In genomic region chr5:22542676-22543075, GRCm38 (mm10) we compare ENCODE assay signal across 22 mouse cellular contexts. TPM values are rescaled to one million over a fixed set of nuclear protein-coding genes. Genes with fewer than 3 reads are reported as not detected.
DNase-seq lines count a peak whose midpoint lies in the region; ATAC-seq and TF ChIP-seq lines count a peak whose summit lies in the region.
"Had no signal": no experiment of that assay in that cellular context is flagged by ENCODE, and none has a peak within 500 bp of the region (broad histone marks: within the 10 kb centered on the region; RNA-seq: fewer than 3 reads in every experiment).

No protein-coding gene starts in this region.

- H3K4me3 ChIP-seq in CH12.LX (replicated peaks in 1 of 3; ENCODE audit: low read depth in 2 of 3, low read length in 2 of 3, poor library complexity in 1 of 3) = no peak overlapping the region
- no peak overlapping the region for H3K4me3 ChIP-seq in heart, embryonic 10.5 days
- no peak overlapping the region for H3K4me3 ChIP-seq in midbrain, embryonic 13.5 days (replicated peaks)

- TF ChIP-seq POLR2A in CH12.LX (IDR thresholded peaks at IDR 0.05; ENCODE audit: low read depth, low read length) = no peak

- H3K36me3 ChIP-seq in CH12.LX (replicated peaks in 1 of 2; ENCODE audit: control insufficient read depth in 1 of 2, insufficient read depth in 1 of 2, low read length in 1 of 2) = peaks cover 44 to 75% of the 10 kb centered on the region in 2 experiments
- H3K36me3 ChIP-seq in heart, embryonic 10.5 days = peaks cover 75% of the 10 kb centered on the region
- H3K36me3 ChIP-seq in midbrain, embryonic 13.5 days = peaks cover 58% of the 10 kb centered on the region

- peak; percentile 3 for DNase-seq in 3T3-L1 (ENCODE audit: low read depth, low spot score)
- peak; percentile 15 for DNase-seq in 416B (ENCODE audit: low read depth)
- peak; percentile 45 for DNase-seq in CH12.LX (ENCODE audit: extremely low read depth)
- DNase-seq in heart, embryonic 10.5 days (ENCODE audit: low spot score) = no peak
- DNase-seq: adrenal gland, adult 2 months; adrenal gland, adult 8-10 months; adrenal gland, postnatal 10 days; adrenal gland, postnatal 14 days; adrenal gland, postnatal 25 days; adrenal gland, postnatal 36 days; B cell, adult 2 months; cerebellum, adult 11 months; cerebellum, adult 11-12 months; cerebellum, adult 18-20 months; cerebellum, adult 2 months; cerebellum, adult 8-10 months; cerebellum, adult 9-10 months had no signal

- H3K4me1 ChIP-seq in CH12.LX (ENCODE audit: control insufficient read depth in 1 of 2, insufficient read depth in 2 of 2) = peaks cover 2 to 54% of the 10 kb centered on the region in 2 experiments; a peak in 3 of 4 replicates
- no peaks in the 10 kb centered on the region for H3K4me1 ChIP-seq in heart, embryonic 10.5 days
- H3K4me1 ChIP-seq in midbrain, embryonic 13.5 days (replicated peaks) = no peaks in the 10 kb centered on the region

- 92% methylated on average over 2 of the region's 2 CpGs for WGBS in heart, embryonic 10.5 days
- 96% methylated on average over 2 of the region's 2 CpGs for WGBS in midbrain, embryonic 13.5 days

- H3K4me2 ChIP-seq in CH12.LX (ENCODE audit: insufficient read depth, low read depth, poor library complexity, severe bottlenecking) = no peak overlapping the region
- no peak overlapping the region for H3K4me2 ChIP-seq in midbrain, embryonic 13.5 days (replicated peaks)

- dilution Hi-C loops in CH12.LX (cut with MboI; ENCODE audit: extremely low pct_ligation_motif_present, extremely low pct_unique_long_range_greater_than_20kb, low sequenced_read_pairs) = no loop called here

- no peak overlapping the region for H3K9ac ChIP-seq in CH12.LX (ENCODE audit: insufficient read depth, low read depth)
- no peak overlapping the region for H3K9ac ChIP-seq in midbrain, embryonic 13.5 days (replicated peaks)

- TF ChIP-seq CTCF in CH12.LX (conservative IDR thresholded peaks at IDR 0.05 in 1 of 2, IDR thresholded peaks at IDR 0.05 in 1 of 2; ENCODE audit: low read depth in 2 of 2, low read length in 2 of 2) = no peak

- 0 out of 2 replicates have a peak, but pooled peaks cover 2% of the 10 kb centered on the region for H3K79me2 ChIP-seq in CH12.LX (replicated peaks; ENCODE audit: control insufficient read depth, extremely low read depth, insufficient read depth, poor library complexity, severe bottlenecking)

- H3K9me3 ChIP-seq in CH12.LX (replicated peaks; ENCODE audit: low read length) = no peaks in the 10 kb centered on the region
- no peaks in the 10 kb centered on the region for H3K9me3 ChIP-seq in heart, embryonic 10.5 days
- H3K9me3 ChIP-seq in midbrain, embryonic 13.5 days = no peaks in the 10 kb centered on the region

- no peaks in the 10 kb centered on the region for H3K27me3 ChIP-seq in CH12.LX (replicated peaks)
- H3K27me3 ChIP-seq in heart, embryonic 10.5 days (ENCODE audit: insufficient read depth, poor library complexity, severe bottlenecking) = no peaks in the 10 kb centered on the region
- no peaks in the 10 kb centered on the region for H3K27me3 ChIP-seq in midbrain, embryonic 13.5 days
- H3K27me3 ChIP-seq: Patski had no signal

- H3K27ac ChIP-seq in CH12.LX (ENCODE audit: insufficient read depth, low read depth) = no peak overlapping the region
- H3K27ac ChIP-seq in heart, embryonic 10.5 days = no peak overlapping the region
- H3K27ac ChIP-seq in midbrain, embryonic 13.5 days = no peak overlapping the region

- in situ Hi-C loops in CH12.LX (cut with MboI; ENCODE audit: low pct_ligation_motif_present, low pct_unique_long_range_greater_than_20kb, low sequenced_read_pairs) = no loop called here

- no peak for TF ChIP-seq EP300 in CH12.LX (IDR thresholded peaks at IDR 0.05; ENCODE audit: low read length)

- TF ChIP-seq RAD21 in CH12.LX (IDR thresholded peaks at IDR 0.05; ENCODE audit: low read depth, low read length) = no peak

- ATAC-seq in megakaryocyte progenitor cell, adult 5-6 weeks (replicated peaks; ENCODE audit: poor library complexity) = no peak
- ATAC-seq in midbrain, embryonic 13.5 days = no peak
- ATAC-seq: activated CD4-positive, CD25-positive, alpha-beta regulatory T cell, adult 4 months; CD4-positive, CD25-positive, alpha-beta regulatory T cell, adult 4 months; Patski had no signal

TF ChIP-seq in CH12.LX, 34 proteins besides CTCF, POLR2A, EP300 and RAD21:
- TF ChIP-seq MEF2A (IDR thresholded peaks at IDR 0.05; ENCODE audit: borderline replicate concordance, low read depth, low read length) (peak; percentile 38; the same call in 1 of the 2 replicates), CHD1 (IDR thresholded peaks at IDR 0.05; ENCODE audit: low read depth, low read length) (peak; percentile 99), ELF1 (IDR thresholded peaks at IDR 0.05; ENCODE audit: low read depth, low read length) (no peak)

RNA-seq across cellular contexts. Expression of gene Orc5, which starts 7.6 kb away (rescaled TPM):
- 24.1 and 27.4 TPM in 2 replicates for total RNA-seq in CH12.LX (2012; rRNA removed)
- total RNA-seq in CH12.LX (2014; rRNA removed) = 74.5 and 76.5 TPM in 2 replicates
- polyA plus RNA-seq in CH12.LX (2012; ENCODE audit: insufficient read length, low read depth) = 42.3 and 47.8 TPM in 2 replicates
- total RNA-seq in megakaryocyte progenitor cell, adult 5-6 weeks (2015) = 34.9 and 35.3 TPM in 2 replicates
- 30.3 and 33.4 TPM in 2 replicates for total RNA-seq in megakaryocyte progenitor cell, adult 5-6 weeks (2017)
- polyA plus RNA-seq in heart, embryonic 10.5 days (2016; fragmentation: Nextera tagmentation; extraction: Ambion mirVana) = 39.6 and 43.6 TPM in 2 replicates
- polyA plus RNA-seq in midbrain, embryonic 13.5 days (2015; fragmentation: Nextera tagmentation; extraction: Ambion mirVana) = 36.9 and 37.3 TPM in 2 replicates
